Mouse (Mus musculus): Measurements from ENCODE around the gene Akap13. TPM values are rescaled to one million over a fixed set of nuclear protein-coding genes. Genes with fewer than 3 reads are reported as not detected.

The Akap13 gene
- total and polyA plus RNA-seq, 3 experiments = 11.4 to 32.5 (median 27.7) TPM

DNA sequence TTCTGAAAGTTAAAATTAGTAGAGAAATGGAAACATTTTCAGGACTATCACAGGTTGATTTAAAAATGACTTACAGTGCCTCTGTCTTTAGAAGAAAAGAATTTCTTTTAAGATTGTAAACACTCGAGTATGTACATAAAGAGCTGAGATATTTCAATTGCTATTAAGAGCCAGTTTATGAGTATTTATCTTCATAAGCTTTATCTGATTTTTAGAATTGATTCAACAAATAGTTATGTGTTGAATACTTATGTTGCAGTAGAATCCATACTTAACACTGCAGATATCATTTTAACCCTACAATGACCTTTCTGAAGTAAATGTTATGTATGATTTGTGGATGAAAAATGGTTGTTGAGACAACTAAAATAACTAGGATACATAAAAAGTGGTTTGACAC, 136.6 kb downstream of the Akap13 start:
- Histone ChIP-seq H3K4me2 (ENCODE audit: insufficient read depth, low read depth, poor library complexity, severe bottlenecking) (no peak overlapping the region), H3K9ac (ENCODE audit: insufficient read depth, low read depth) (no peak overlapping the region), H3K9me3 (replicated peaks; ENCODE audit: low read length) (no peaks in the 10 kb centered on the region), H3K4me1 (ENCODE audit: control insufficient read depth in 1 of 2, insufficient read depth in 2 of 2) (peaks cover 9 to 55% of the 10 kb centered on the region in 2 experiments; a peak in 3 of 4 replicates), H3K27me3 (replicated peaks) (no peaks in the 10 kb centered on the region), H3K4me3 (replicated peaks in 1 of 3; ENCODE audit: low read depth in 2 of 3, low read length in 2 of 3, poor library complexity in 1 of 3) (no peak overlapping the region), H3K79me2 (replicated peaks; ENCODE audit: control insufficient read depth, extremely low read depth, insufficient read depth, poor library complexity, severe bottlenecking) (no peaks in the 10 kb centered on the region; the same call in none of the 2 replicates), H3K27ac (ENCODE audit: insufficient read depth, low read depth) (no peak overlapping the region), H3K36me3 (replicated peaks in 1 of 2; ENCODE audit: control insufficient read depth in 1 of 2, insufficient read depth in 1 of 2, low read length in 1 of 2) (peaks cover 2 to 17% of the 10 kb centered on the region in 2 experiments)
- in situ Hi-C loops (cut with MboI; ENCODE audit: low pct_ligation_motif_present, low pct_unique_long_range_greater_than_20kb, low sequenced_read_pairs) = no loop called here
- TF ChIP-seq IRF4 (IDR thresholded peaks at IDR 0.05; ENCODE audit: low read depth, low read length) = no peak
- TF ChIP-seq TBP (conservative IDR thresholded peaks at IDR 0.05; ENCODE audit: low read depth, low read length) = no peak
- no peak for TF ChIP-seq ZC3H11A (IDR thresholded peaks at IDR 0.05; ENCODE audit: low read depth, low read length)
- TF ChIP-seq JUND (conservative IDR thresholded peaks at IDR 0.05; ENCODE audit: low read depth, low read length) = no peak
- no peak for TF ChIP-seq USF1 (IDR thresholded peaks at IDR 0.05; ENCODE audit: low read depth, low read length)
- TF ChIP-seq UBTF (IDR thresholded peaks at IDR 0.05; ENCODE audit: low read depth, low read length) = no peak
- TF ChIP-seq CTCF (conservative IDR thresholded peaks at IDR 0.05 in 1 of 2, IDR thresholded peaks at IDR 0.05 in 1 of 2; ENCODE audit: low read depth in 2 of 2, low read length in 2 of 2) = no peak
- TF ChIP-seq ZMIZ1 (IDR thresholded peaks at IDR 0.05; ENCODE audit: low read depth, low read length) = no peak
- no peak for TF ChIP-seq MAX (IDR thresholded peaks at IDR 0.05; ENCODE audit: low read length)
- TF ChIP-seq MAFK (IDR thresholded peaks at IDR 0.05; ENCODE audit: insufficient replicate concordance, low read length) = no peak
- no peak for TF ChIP-seq TCF12 (IDR thresholded peaks at IDR 0.05; ENCODE audit: low read depth, low read length)
- no peak for TF ChIP-seq PAX5 (IDR thresholded peaks at IDR 0.05; ENCODE audit: low read length)
- TF ChIP-seq NELFE (IDR thresholded peaks at IDR 0.05; ENCODE audit: low read depth, low read length) = no peak
- TF ChIP-seq MAZ (IDR thresholded peaks at IDR 0.05; ENCODE audit: low read depth, low read length) = no peak
- no peak for TF ChIP-seq BHLHE40 (IDR thresholded peaks at IDR 0.05; ENCODE audit: low read depth, low read length)
- no peak for TF ChIP-seq CHD1 (IDR thresholded peaks at IDR 0.05; ENCODE audit: low read depth, low read length)
- TF ChIP-seq ZNF384 (IDR thresholded peaks at IDR 0.05; ENCODE audit: low read depth, low read length) = no peak
- no peak for DNase-seq (ENCODE audit: extremely low read depth)
- dilution Hi-C loops (cut with MboI; ENCODE audit: extremely low pct_ligation_motif_present, extremely low pct_unique_long_range_greater_than_20kb, low sequenced_read_pairs) = no loop called here

DNA sequence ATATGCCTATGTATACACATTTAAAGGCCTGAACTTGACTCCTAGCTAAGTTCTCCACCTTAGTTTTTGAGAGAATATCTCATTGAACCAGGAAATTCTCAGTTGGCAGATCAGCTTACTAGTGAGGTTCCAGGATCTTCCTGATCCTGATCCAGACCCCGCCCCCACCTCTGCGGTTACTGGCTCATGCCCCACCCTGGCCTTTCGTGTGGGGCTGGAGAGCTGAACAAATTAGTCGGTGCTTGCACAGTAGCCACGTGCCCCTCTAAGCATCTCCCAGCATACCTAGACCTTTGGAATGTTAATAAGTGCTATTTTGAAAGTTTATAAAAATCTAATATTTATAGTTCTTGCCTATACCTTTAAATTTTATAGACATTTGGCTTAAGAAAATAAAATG, 139.5 kb downstream of the Akap13 start:
- Histone ChIP-seq H3K79me2 (replicated peaks; ENCODE audit: control insufficient read depth, extremely low read depth, insufficient read depth, poor library complexity, severe bottlenecking) (peaks cover 3% of the 10 kb centered on the region; the same call in 1 of the 2 replicates), H3K9ac (ENCODE audit: insufficient read depth, low read depth) (no peak overlapping the region), H3K36me3 (replicated peaks in 1 of 2; ENCODE audit: control insufficient read depth in 1 of 2, insufficient read depth in 1 of 2, low read length in 1 of 2) (peaks cover 2 to 17% of the 10 kb centered on the region in 2 experiments), H3K4me1 (ENCODE audit: control insufficient read depth in 1 of 2, insufficient read depth in 2 of 2) (peaks cover 0 to 56% of the 10 kb centered on the region in 2 experiments; a peak in 3 of 4 replicates), H3K27me3 (replicated peaks) (no peaks in the 10 kb centered on the region), H3K4me2 (ENCODE audit: insufficient read depth, low read depth, poor library complexity, severe bottlenecking) (no peak overlapping the region; the same call in 1 of the 2 replicates), H3K27ac (ENCODE audit: insufficient read depth, low read depth) (no peak overlapping the region), H3K4me3 (replicated peaks in 1 of 3; ENCODE audit: low read depth in 2 of 3, low read length in 2 of 3, poor library complexity in 1 of 3) (no peak overlapping the region), H3K9me3 (replicated peaks; ENCODE audit: low read length) (no peaks in the 10 kb centered on the region)
- dilution Hi-C loops (cut with MboI; ENCODE audit: extremely low pct_ligation_motif_present, extremely low pct_unique_long_range_greater_than_20kb, low sequenced_read_pairs) = no loop called here
- DNase-seq (ENCODE audit: extremely low read depth) = no peak
- no peak for TF ChIP-seq MAFK (IDR thresholded peaks at IDR 0.05; ENCODE audit: insufficient replicate concordance, low read length)
- no peak for TF ChIP-seq UBTF (IDR thresholded peaks at IDR 0.05; ENCODE audit: low read depth, low read length)
- no peak for TF ChIP-seq E2F4 (IDR thresholded peaks at IDR 0.05; ENCODE audit: insufficient replicate concordance, low read depth, low read length)
- TF ChIP-seq CHD1 (IDR thresholded peaks at IDR 0.05; ENCODE audit: low read depth, low read length) = no peak
- no peak for TF ChIP-seq MXI1 (IDR thresholded peaks at IDR 0.05; ENCODE audit: low read depth, low read length)
- TF ChIP-seq CTCF (conservative IDR thresholded peaks at IDR 0.05 in 1 of 2, IDR thresholded peaks at IDR 0.05 in 1 of 2; ENCODE audit: low read depth in 2 of 2, low read length in 2 of 2) = no peak
- TF ChIP-seq USF2 (conservative IDR thresholded peaks at IDR 0.05; ENCODE audit: low read depth, low read length) = no peak
- no peak for TF ChIP-seq POLR2A (IDR thresholded peaks at IDR 0.05; ENCODE audit: low read depth, low read length)
- TF ChIP-seq ZNF384 (IDR thresholded peaks at IDR 0.05; ENCODE audit: low read depth, low read length) = no peak
- no peak for TF ChIP-seq NELFE (IDR thresholded peaks at IDR 0.05; ENCODE audit: low read depth, low read length)
- no peak for TF ChIP-seq MAZ (IDR thresholded peaks at IDR 0.05; ENCODE audit: low read depth, low read length)
- no peak for TF ChIP-seq RCOR1 (conservative IDR thresholded peaks at IDR 0.05; ENCODE audit: low read depth, low read length)
- TF ChIP-seq EP300 (IDR thresholded peaks at IDR 0.05; ENCODE audit: low read length) = no peak
- TF ChIP-seq MEF2A (IDR thresholded peaks at IDR 0.05; ENCODE audit: borderline replicate concordance, low read depth, low read length) = no peak
- no peak for TF ChIP-seq ETS1 (conservative IDR thresholded peaks at IDR 0.05; ENCODE audit: low read depth, low read length)
- TF ChIP-seq SIN3A (IDR thresholded peaks at IDR 0.05; ENCODE audit: low read length) = no peak
- in situ Hi-C loops (cut with MboI; ENCODE audit: low pct_ligation_motif_present, low pct_unique_long_range_greater_than_20kb, low sequenced_read_pairs) = no loop called here
